ENCODE assay signal across 25 mouse cellular contexts in the genomic region with DNA sequence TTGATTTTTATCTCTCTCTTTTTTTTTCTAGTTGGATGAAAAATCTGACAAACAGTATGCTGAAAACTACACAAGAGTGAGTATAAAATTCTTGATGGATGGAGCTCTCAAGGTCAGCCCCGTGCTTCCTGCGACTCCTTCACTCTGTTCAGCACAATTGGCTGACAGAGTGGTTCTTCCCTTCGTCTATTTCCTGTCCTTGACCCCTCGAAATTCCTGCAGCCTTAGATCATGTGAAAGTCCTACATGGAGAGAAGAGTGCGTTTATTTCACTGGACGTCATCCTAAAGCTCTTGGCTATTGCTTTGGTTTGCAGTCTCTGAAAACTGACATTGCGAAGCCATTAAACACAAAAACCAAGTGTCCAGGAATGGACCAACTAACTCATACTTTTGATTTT.
DNase-seq lines count a peak whose midpoint lies in the region; ATAC-seq and TF ChIP-seq lines count a peak whose summit lies in the region.
"Had no signal": no experiment of that assay in that cellular context is flagged by ENCODE, and none has a peak within 500 bp of the region (broad histone marks: within the 10 kb centered on the region; RNA-seq: fewer than 3 reads in every experiment).

No protein-coding gene starts in this region.

- no peaks in the 10 kb centered on the region for H3K4me1 ChIP-seq in lung, embryonic 14.5 days (ENCODE audit: insufficient read depth)
- H3K4me1 ChIP-seq: intestine, embryonic 15.5 days; limb, embryonic 12.5 days had no signal

- no peak overlapping the region for H3K9ac ChIP-seq in lung, embryonic 14.5 days
- H3K9ac ChIP-seq: intestine, embryonic 15.5 days; limb, embryonic 12.5 days; liver, postnatal 0 days; midbrain, embryonic 15.5 days; neural tube, embryonic 12.5 days had no signal

- intact Hi-C loops in heart, postnatal 10 days (cut with DNase I), result no loop called here
- intact Hi-C loops in heart, postnatal 25 days (cut with DNase I), result no loop called here
- intact Hi-C loops in gastrocnemius, adult 2 months (cut with DNase I), result no loop called here

- H3K4me3 ChIP-seq in lung, embryonic 14.5 days (ENCODE audit: low read depth, low read length), result no peak overlapping the region
- no peak overlapping the region for H3K4me3 ChIP-seq in gastrocnemius, adult 2 months
- H3K4me3 ChIP-seq: embryonic facial prominence, embryonic 10.5 days; hindbrain, embryonic 10.5 days; intestine, embryonic 15.5 days; limb, embryonic 12.5 days; midbrain, embryonic 15.5 days; neural tube, embryonic 12.5 days had no signal

- peak; percentile 26 for DNase-seq in adrenal gland, adult 8-10 months
- DNase-seq in adrenal gland, postnatal 4 days (ENCODE audit: low spot score in 2 of 2), result no peak
- DNase-seq in heart, postnatal 10 days, result peak; percentile 35 to 40
- no peak for DNase-seq in heart, postnatal 25 days (ENCODE audit: low spot score)
- DNase-seq in lung, embryonic 14.5 days, result peak; percentile 35
- no peak for DNase-seq in lung, adult 18-20 months
- no peak for DNase-seq in gastrocnemius, adult 2 months
- DNase-seq: cerebellum, adult 11-12 months; cerebellum, postnatal 10 days; gastrocnemius, postnatal 14 days; liver, postnatal 0 days; right cerebral cortex, postnatal 14 days; thymus, adult 2 months had no signal

- no peaks in the 10 kb centered on the region for H3K27me3 ChIP-seq in lung, embryonic 14.5 days (ENCODE audit: insufficient read depth, low read length)
- H3K27me3 ChIP-seq: intestine, embryonic 15.5 days; limb, embryonic 12.5 days; midbrain, embryonic 15.5 days; neural tube, embryonic 12.5 days had no signal

- no peaks in the 10 kb centered on the region for H3K9me3 ChIP-seq in lung, embryonic 14.5 days (ENCODE audit: low read depth, low read length)
- H3K9me3 ChIP-seq: embryonic facial prominence, embryonic 10.5 days; hindbrain, embryonic 10.5 days; intestine, embryonic 15.5 days; limb, embryonic 12.5 days; midbrain, embryonic 15.5 days; neural tube, embryonic 12.5 days had no signal

- H3K27ac ChIP-seq in lung, embryonic 14.5 days (ENCODE audit: low read depth), result no peak overlapping the region
- no peak overlapping the region for H3K27ac ChIP-seq in gastrocnemius, adult 2 months
- H3K27ac ChIP-seq: embryonic facial prominence, embryonic 10.5 days; hindbrain, embryonic 10.5 days; intestine, embryonic 15.5 days; limb, embryonic 12.5 days; macrophage; midbrain, embryonic 15.5 days; neural tube, embryonic 12.5 days; stomach, postnatal 0 days had no signal

- TF ChIP-seq CTCF in lung, embryonic 14.5 days (IDR thresholded peaks at IDR 0.05; ENCODE audit: low read depth), result no peak
- TF ChIP-seq CTCF in gastrocnemius, adult 2 months (IDR thresholded peaks at IDR 0.05), result no peak

- H3K36me3 ChIP-seq in lung, embryonic 14.5 days (ENCODE audit: insufficient read depth), result peaks cover 28% of the 10 kb centered on the region; the same call in 1 of the 2 replicates

- 60% methylated on average over 7 of the region's 7 CpGs for WGBS in lung, embryonic 14.5 days

- ATAC-seq in lung, embryonic 14.5 days (ENCODE audit: insufficient read depth), result no peak
- ATAC-seq: CD4-positive, CD25-positive, alpha-beta regulatory T cell, adult 4 months; forebrain, embryonic 16.5 days; hindbrain, embryonic 16.5 days; intestine, embryonic 15.5 days; liver, postnatal 0 days; midbrain, embryonic 15.5 days had no signal

- H3K4me2 ChIP-seq in lung, embryonic 14.5 days, result no peak overlapping the region
- H3K4me2 ChIP-seq: intestine, embryonic 15.5 days; limb, embryonic 12.5 days; liver, embryonic 11.5 days; midbrain, embryonic 15.5 days; neural tube, embryonic 12.5 days had no signal

Comparison
In these comparisons a context has a peak if more than half of its experiments do, and no peak if none do; other contexts are left out.
1. DNase-seq: peak in adrenal gland, adult 8-10 months (single experiment), heart, postnatal 10 days (2 of 2) and lung, embryonic 14.5 days (single experiment); none in adrenal gland, postnatal 4 days (0 of 2), heart, postnatal 25 days (single experiment), lung, adult 18-20 months (0 of 2) and gastrocnemius, adult 2 months (single experiment).